Mouse (Mus musculus) stomach, embryonic 14.5 days (tissue): ENCODE results near the gene Myrip. TPM values are rescaled to one million over a fixed set of nuclear protein-coding genes. Genes with fewer than 3 reads are reported as not detected.

Experiments used
- ATAC-seq: fragments of 200-750 bp; cut with Nextera tagmentation; 2 replicates; pipeline ENCODE4 v1.8.0; 2017; ENCODE audit warnings: low read depth, moderate TSS enrichment; ENCODE audit not compliant: insufficient number of reproducible peaks, insufficient read depth, low FRiP score
- H3K27ac ChIP-seq: fragments of 300-500 bp; sonication (generic); 2 replicates; pipeline ENCODE4 v1.5.1; 2014; ENCODE audit warnings: mild to moderate bottlenecking, low read length, moderate library complexity, mixed read lengths
- H3K27me3 ChIP-seq: fragments of 300-500 bp; sonication (generic); 2 replicates; pipeline ENCODE4 v1.6.1; 2014; ENCODE audit warnings: low read length, control low read depth, mixed read lengths; ENCODE audit not compliant: control insufficient read depth, insufficient read depth
- H3K36me3 ChIP-seq: fragments of 300-500 bp; sonication (generic); 2 replicates; pipeline ENCODE4 v1.6.1; 2014; ENCODE audit warnings: mild to moderate bottlenecking, control low read depth, low read length, moderate library complexity, mixed read lengths; ENCODE audit not compliant: control insufficient read depth, insufficient read depth
- H3K4me1 ChIP-seq: fragments of 300-500 bp; sonication (generic); 2 replicates; pipeline ENCODE4 v1.6.1; 2014; ENCODE audit warnings: low read length, control low read depth, mixed read lengths; ENCODE audit not compliant: control insufficient read depth, insufficient read depth
- H3K4me2 ChIP-seq: fragments of 300-500 bp; sonication (generic); replicated peaks from 2 replicates; pipeline ENCODE4 v1.6.1; 2014; ENCODE audit warnings: low read depth, low read length, control low read depth
- H3K4me3 ChIP-seq: fragments of 300-500 bp; sonication (generic); 2 replicates; pipeline ENCODE4 v1.5.1; 2014; ENCODE audit warnings: low read depth, low read length, control low read depth
- H3K9ac ChIP-seq: fragments of 300-500 bp; sonication (generic); replicated peaks from 2 replicates; pipeline ENCODE4 v1.6.1; 2014; ENCODE audit warnings: low read depth, mild to moderate bottlenecking, control low read depth, low read length, moderate library complexity, mixed read lengths
- H3K9me3 ChIP-seq: fragments of 300-500 bp; sonication (generic); 2 replicates; pipeline ENCODE4 v1.6.1; 2016; ENCODE audit warnings: low read depth, low read length, control low read depth; ENCODE audit not compliant: control insufficient read depth
- WGBS: fragments of 180-500 bp; shearing (Covaris S2); extraction: QIAGEN DNeasy Blood & Tissue Kit; methylation state at CpG from one replicate; pipeline ENCODE4 v1.1.7; 2014; 5-methylcytosine and 5-hydroxymethylcytosine counted together
- polyA plus RNA-seq: library from polyadenylated mRNA; unstranded; fragments of >200 nt; fragmentation: Nextera tagmentation; extraction: Ambion mirVana; gene quantifications from 2 replicates; pipeline ENCODE4 v1.2.1, GENCODE M21; 2014

Myrip gene
- polyA plus RNA-seq, 1 experiment from 2014 or later = 0.30 TPM

DNA sequence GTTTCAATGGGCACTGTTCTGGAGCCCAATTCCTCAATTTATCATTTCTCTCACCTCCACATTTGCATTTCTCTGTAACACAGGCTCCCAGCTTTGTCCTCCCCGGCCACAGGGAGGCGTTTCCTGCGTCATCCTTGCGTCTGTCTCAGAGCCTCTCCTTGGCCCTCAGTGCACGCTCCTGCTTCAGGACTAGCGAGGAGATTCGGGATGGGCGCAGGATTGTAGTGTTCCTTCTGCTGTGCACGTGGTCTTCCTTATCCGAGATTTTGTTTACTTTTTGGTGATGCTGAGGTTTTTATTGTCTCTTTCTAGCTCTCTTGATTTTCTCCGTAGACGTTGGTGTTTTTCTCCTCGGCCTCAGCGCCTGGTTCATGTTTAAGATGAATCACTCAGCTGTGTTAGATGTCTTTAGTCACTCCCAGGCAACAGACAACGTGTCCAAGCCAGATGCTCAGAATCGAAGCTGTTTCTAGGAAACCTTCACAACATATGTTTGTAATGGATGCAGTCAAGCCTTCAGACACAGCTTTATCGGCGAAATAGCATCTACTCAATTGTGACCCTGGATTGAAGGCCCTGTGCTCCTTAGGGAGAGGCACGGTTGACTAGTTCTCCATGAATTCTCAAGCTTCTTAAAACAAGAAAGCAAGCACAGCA is 218.3 kb downstream of the Myrip start:
- Histone ChIP-seq H3K4me2 (no peak overlapping the region), H3K36me3 (no peaks in the 10 kb centered on the region), H3K27ac (no peak overlapping the region), H3K9me3 (no peaks in the 10 kb centered on the region), H3K9ac (no peak overlapping the region), H3K4me1 (no peaks in the 10 kb centered on the region), H3K4me3 (no peak overlapping the region), H3K27me3 (no peaks in the 10 kb centered on the region)
- ATAC-seq = no peak
- WGBS = 46% methylated on average over 19 of the region's 19 CpGs

DNA sequence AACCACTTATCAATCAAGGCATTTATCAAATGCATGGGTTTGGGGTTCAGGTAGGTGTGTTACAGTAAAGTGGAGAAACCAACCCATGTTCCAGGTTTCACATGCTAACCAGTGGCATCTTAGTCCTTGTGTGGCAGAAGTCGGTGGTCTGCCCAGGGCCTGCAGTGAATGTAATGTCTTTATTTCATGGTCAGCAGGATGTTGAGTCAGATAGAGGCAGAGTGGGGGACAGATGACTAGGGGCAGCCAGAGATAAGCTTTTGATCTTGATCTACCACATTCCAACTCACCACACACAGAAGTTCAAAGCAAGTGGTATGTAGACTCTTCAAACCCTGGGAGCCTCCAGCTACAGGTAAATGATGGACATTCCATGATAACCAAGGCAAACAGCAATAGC is 219.8 kb downstream of the Myrip start:
- ATAC-seq = no peak
- no peak overlapping the region for H3K4me2 ChIP-seq
- H3K27me3 ChIP-seq = no peaks in the 10 kb centered on the region
- 68% methylated on average over 1 of the region's 1 CpGs for WGBS
- no peaks in the 10 kb centered on the region for H3K9me3 ChIP-seq
- no peak overlapping the region for H3K4me3 ChIP-seq
- H3K9ac ChIP-seq = no peak overlapping the region
- H3K36me3 ChIP-seq = no peaks in the 10 kb centered on the region
- no peaks in the 10 kb centered on the region for H3K4me1 ChIP-seq
- H3K27ac ChIP-seq = no peak overlapping the region

Other genes starting within 250 kb of the Myrip start
- 12.9 and 13.7 TPM in 2 replicates for gene Cx3cr1, start 231.6 kb upstream of the Myrip start, polyA plus RNA-seq
- gene Ccr8, start 209.4 kb upstream of the Myrip start, polyA plus RNA-seq = 0.22 and 0.27 TPM in 2 replicates
- 25.9 and 31.0 TPM in 2 replicates for gene Slc25a38, start 191.1 kb upstream of the Myrip start, polyA plus RNA-seq
- 1,874 and 2,010 TPM in 2 replicates for gene Rpsa, start 173.8 kb upstream of the Myrip start, polyA plus RNA-seq
- not detected in 2 replicates for gene Mobp, start 151.8 kb upstream of the Myrip start, polyA plus RNA-seq
- 178 and 187 TPM in 2 replicates for gene Eif1b, start 190.7 kb downstream of the Myrip start, polyA plus RNA-seq
- 6.3 and 7.7 TPM in 2 replicates for gene Entpd3, start 238.3 kb downstream of the Myrip start, polyA plus RNA-seq